ENCODE assay signal across 8 mouse cellular contexts in the genomic region with DNA sequence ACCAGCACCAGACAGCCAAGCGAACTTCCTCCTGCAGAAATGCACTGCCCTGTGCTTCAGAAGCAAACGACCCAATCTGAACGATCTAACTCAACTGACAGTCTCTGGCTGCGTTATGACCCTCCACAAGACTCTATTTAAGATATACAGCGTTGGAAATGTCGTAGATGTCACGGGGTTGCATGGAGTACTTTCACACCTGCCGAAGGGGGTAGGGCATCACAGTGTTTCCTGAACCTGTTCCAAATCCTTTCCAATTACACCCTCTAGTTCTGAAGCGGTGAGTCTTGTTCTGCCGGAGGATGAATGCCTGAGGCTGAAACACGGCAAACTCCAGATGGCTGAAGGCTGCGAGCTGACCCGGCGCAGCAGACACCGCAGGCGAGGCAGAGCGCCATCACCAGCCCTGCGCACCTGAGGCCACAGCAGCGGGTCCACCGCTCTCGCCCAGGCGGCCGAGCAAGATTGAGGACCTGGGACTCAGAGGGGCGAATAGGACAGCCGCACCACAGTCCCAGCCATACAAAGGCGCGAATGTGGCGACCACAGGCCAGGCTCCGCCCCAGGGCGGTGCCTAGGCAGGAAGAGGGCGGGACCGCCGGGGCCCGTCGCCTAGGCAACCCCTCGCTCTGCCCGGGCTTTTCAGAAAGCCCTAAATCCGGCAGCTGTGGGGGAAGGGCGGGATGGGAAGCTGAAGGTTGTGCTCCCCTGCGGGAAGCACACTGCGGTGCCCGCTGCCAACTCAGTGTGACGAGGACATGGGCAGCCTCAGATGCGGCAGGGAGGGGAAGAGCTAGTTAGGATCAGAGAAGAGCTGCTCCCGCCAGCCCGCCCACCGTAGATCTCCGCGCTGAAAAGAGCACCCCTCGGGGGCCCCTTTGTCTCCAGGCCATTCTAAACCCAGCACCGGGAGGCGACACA. TPM values are rescaled to one million over a fixed set of nuclear protein-coding genes. Genes with fewer than 3 reads are reported as not detected.
A peak's percentile ranks its signal among the peaks of the same experiment; 100 is the strongest.
DNase-seq lines count a peak whose midpoint lies in the region; ATAC-seq lines count a peak whose summit lies in the region.

A gene (plus strand): TSS at position 773 of the 921 bp plus-strand sequence.

- no peaks in the 10 kb centered on the region for H3K27me3 ChIP-seq in hindbrain, embryonic 15.5 days

- peak within 1 kb of the TSS; percentile 95 for H3K4me3 ChIP-seq in hindbrain, embryonic 15.5 days

- under 1% methylated on average over 52 of the region's 52 CpGs for WGBS in hindbrain, embryonic 15.5 days

- peak; percentile 83 for ATAC-seq in hindbrain, embryonic 15.5 days (ENCODE audit: low FRiP score, low read depth)

- H3K9me3 ChIP-seq in hindbrain, embryonic 15.5 days, result no peaks in the 10 kb centered on the region

- H3K27ac ChIP-seq in hindbrain, embryonic 15.5 days (replicated peaks), result peak within 1 kb of the TSS; percentile 100

- H3K4me2 ChIP-seq in hindbrain, embryonic 15.5 days, result peak within 1 kb of the TSS; percentile 82

- peak within 1 kb of the TSS; percentile 85 for H3K9ac ChIP-seq in hindbrain, embryonic 15.5 days

- peaks cover 35% of the 10 kb centered on the region for H3K4me1 ChIP-seq in hindbrain, embryonic 15.5 days (replicated peaks)

- no peaks in the 10 kb centered on the region for H3K36me3 ChIP-seq in hindbrain, embryonic 15.5 days

- peak; percentile 96 for DNase-seq in R1 (ENCODE audit: low read depth, low spot score)
- DNase-seq in cerebellum, postnatal 25 days, result peak; percentile 95 to 97
- peak; percentile 91 to 94 for DNase-seq in frontal cortex, postnatal 36 days (ENCODE audit: low spot score in 2 of 2)
- DNase-seq in left cerebral cortex, adult 11 months (ENCODE audit: low spot score), result peak; percentile 96
- DNase-seq in lung, postnatal 4 days, result peak; percentile 96 to 97
- peak; percentile 95 for DNase-seq in retina, postnatal 7 days (ENCODE audit: low read depth, low spot score)
- peak; percentile 82 for DNase-seq in urinary bladder, adult 2 months (ENCODE audit: low spot score)

RNA-seq across cellular contexts. Expression of the gene that starts here (rescaled TPM):
- polyA plus RNA-seq in hindbrain, embryonic 15.5 days (2015; fragmentation: Nextera tagmentation; extraction: Ambion mirVana), result 45.7 TPM in 2 replicates
- 41.4 and 47.0 TPM in 2 replicates for polyA plus RNA-seq in urinary bladder, adult 2 months (2012; rRNA removed)

Comparison
In these comparisons a context has a peak if more than half of its experiments do, and no peak if none do; other contexts are left out.
1. Peak in every context shown above with its lines: DNase-seq, ATAC-seq, H3K4me3 ChIP-seq and H3K27ac ChIP-seq.